Mouse (Mus musculus) ES-E14 (cell line): ENCODE measurements around the gene Itfg1.

Source experiments
- CHD2 ChIP-seq: IDR thresholded peaks from 2 replicates; pipeline ENCODE4 v1.6.1; 2014; ENCODE audit warnings: mild to moderate bottlenecking, low read depth, low read length, inconsistent platforms
- HCFC1 ChIP-seq: IDR thresholded peaks from 2 replicates; pipeline ENCODE4 v1.6.1; 2012; ENCODE audit warnings: low read length, inconsistent platforms, borderline replicate concordance; ENCODE audit not compliant: insufficient read depth
- MAFK ChIP-seq: IDR thresholded peaks from 2 replicates; pipeline ENCODE4 v1.6.1; 2014; ENCODE audit warnings: mild to moderate bottlenecking, low read depth, low read length, inconsistent platforms; ENCODE audit not compliant: insufficient read depth
- ZC3H11A ChIP-seq: IDR thresholded peaks from 2 replicates; pipeline ENCODE4 v1.6.1; 2012; ENCODE audit warnings: low read depth, mild to moderate bottlenecking, inconsistent platforms, low read length, borderline replicate concordance
- ZNF384 ChIP-seq: IDR thresholded peaks from 2 replicates; pipeline ENCODE4 v1.6.1; 2012; ENCODE audit warnings: low read depth, low read length, inconsistent platforms

GRCm38 (mm10) chr8:85840657-85841488 lies at the start of gene Itfg1, which contains the start of gene Phkb:
- TF ChIP-seq MAFK: no peak
- no peak for TF ChIP-seq CHD2
- TF ChIP-seq HCFC1: peak; percentile 69
- TF ChIP-seq ZC3H11A: no peak
- no peak for TF ChIP-seq ZNF384
